Mouse (Mus musculus): Measurements from ENCODE around the gene St6galnac5. TPM values are rescaled to one million over a fixed set of nuclear protein-coding genes. Genes with fewer than 3 reads are reported as not detected.

St6galnac5 gene
- polyA plus RNA-seq, 1 experiment from 2014 or later, result 1.1 TPM

GRCm38 (mm10) chr3:152928287-152928975 lies 53.6 kb downstream of the St6galnac5 start:
- Histone ChIP-seq H3K27ac (ENCODE audit: low read depth, low read length) (no peak overlapping the region), H3K36me3 (ENCODE audit: control insufficient read depth, insufficient read depth, low read length) (no peaks in the 10 kb centered on the region), H3K4me3 (ENCODE audit: low read length) (no peak overlapping the region), H3K27me3 (ENCODE audit: control insufficient read depth, insufficient read depth, low read length) (no peaks in the 10 kb centered on the region), H3K9ac (ENCODE audit: low read depth, low read length) (no peak overlapping the region), H3K4me1 (ENCODE audit: control insufficient read depth, insufficient read depth, low read length) (0 out of 2 replicates have a peak, but pooled peaks cover 3% of the 10 kb centered on the region), H3K9me3 (ENCODE audit: control insufficient read depth, low read length) (no peaks in the 10 kb centered on the region), H3K4me2 (replicated peaks; ENCODE audit: low read depth, low read length) (no peak overlapping the region)
- ATAC-seq (ENCODE audit: low FRiP score, low TSS enrichment), result no peak
- 64% methylated on average over 13 of the region's 13 CpGs for WGBS

GRCm38 (mm10) chr3:152926166-152926565 lies 55.9 kb downstream of the St6galnac5 start:
- no peak overlapping the region for H3K4me2 ChIP-seq (replicated peaks; ENCODE audit: low read depth, low read length)
- no peak for ATAC-seq (ENCODE audit: low FRiP score, low TSS enrichment)
- no peak overlapping the region for H3K27ac ChIP-seq (ENCODE audit: low read depth, low read length)
- H3K4me1 ChIP-seq (ENCODE audit: control insufficient read depth, insufficient read depth, low read length), result 0 out of 2 replicates have a peak, but pooled peaks cover 3% of the 10 kb centered on the region
- H3K27me3 ChIP-seq (ENCODE audit: control insufficient read depth, insufficient read depth, low read length), result no peaks in the 10 kb centered on the region
- H3K9ac ChIP-seq (ENCODE audit: low read depth, low read length), result no peak overlapping the region
- no peaks in the 10 kb centered on the region for H3K36me3 ChIP-seq (ENCODE audit: control insufficient read depth, insufficient read depth, low read length)
- 53% methylated on average over 4 of the region's 4 CpGs for WGBS
- no peak overlapping the region for H3K4me3 ChIP-seq (ENCODE audit: low read length)
- no peaks in the 10 kb centered on the region for H3K9me3 ChIP-seq (ENCODE audit: control insufficient read depth, low read length)

GRCm38 (mm10) chr3:152925364-152925763 lies 56.7 kb downstream of the St6galnac5 start:
- Histone ChIP-seq H3K4me1 (ENCODE audit: control insufficient read depth, insufficient read depth, low read length) (0 out of 2 replicates have a peak, but pooled peaks cover 3% of the 10 kb centered on the region), H3K4me2 (replicated peaks; ENCODE audit: low read depth, low read length) (no peak overlapping the region), H3K27ac (ENCODE audit: low read depth, low read length) (no peak overlapping the region), H3K36me3 (ENCODE audit: control insufficient read depth, insufficient read depth, low read length) (no peaks in the 10 kb centered on the region), H3K27me3 (ENCODE audit: control insufficient read depth, insufficient read depth, low read length) (no peaks in the 10 kb centered on the region), H3K9ac (ENCODE audit: low read depth, low read length) (no peak overlapping the region), H3K9me3 (ENCODE audit: control insufficient read depth, low read length) (no peaks in the 10 kb centered on the region), H3K4me3 (ENCODE audit: low read length) (no peak overlapping the region)
- ATAC-seq (ENCODE audit: low FRiP score, low TSS enrichment), result no peak
- WGBS, result 89% methylated on average over 8 of the region's 8 CpGs

- WGBS, result 58% methylated on average over 15 of the region's 15 CpGs
- ATAC-seq (ENCODE audit: low FRiP score, low TSS enrichment), result 0 out of 2 replicates have a peak, but pooled peaks have one; percentile 18
- 0 out of 2 replicates have a peak, but pooled peaks cover 2% of the 10 kb centered on the region for H3K4me1 ChIP-seq (ENCODE audit: control insufficient read depth, insufficient read depth, low read length)
Measured at GRCm38 (mm10) chr3:152923530-152923929, 58.5 kb downstream of the St6galnac5 start.

DNA sequence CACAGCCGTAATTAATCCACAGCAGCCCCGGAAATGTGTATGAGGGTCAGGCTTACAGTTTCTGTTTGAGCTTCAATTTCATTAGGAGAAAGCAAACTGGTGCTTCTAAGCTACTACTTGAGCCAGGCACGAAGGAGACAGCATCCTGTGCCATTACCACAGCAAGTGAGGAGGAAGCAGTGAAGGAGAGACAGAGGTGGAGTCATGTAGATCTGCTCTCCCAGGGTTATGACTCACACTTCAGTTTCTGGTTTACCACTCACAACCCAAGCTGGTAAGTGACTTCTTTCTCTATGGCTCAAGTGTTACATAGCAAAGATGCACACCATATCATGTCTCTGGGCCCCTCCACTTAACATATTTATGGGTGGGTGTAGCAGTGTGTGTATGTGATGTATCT lies 61.7 kb downstream of the St6galnac5 start:
- 42% methylated on average over 3 of the region's 3 CpGs for WGBS
- no peak overlapping the region for H3K9ac ChIP-seq (ENCODE audit: low read depth, low read length)

More at GRCm38 (mm10) chr3:152923530-152923929, 58.5 kb downstream of the St6galnac5 start:
- Histone ChIP-seq H3K4me3 (ENCODE audit: low read length) (no peak overlapping the region), H3K9me3 (ENCODE audit: control insufficient read depth, low read length) (no peaks in the 10 kb centered on the region), H3K27ac (ENCODE audit: low read depth, low read length) (no peak overlapping the region), H3K27me3 (ENCODE audit: control insufficient read depth, insufficient read depth, low read length) (no peaks in the 10 kb centered on the region), H3K4me2 (replicated peaks; ENCODE audit: low read depth, low read length) (no peak overlapping the region), H3K9ac (ENCODE audit: low read depth, low read length) (no peak overlapping the region), H3K36me3 (ENCODE audit: control insufficient read depth, insufficient read depth, low read length) (no peaks in the 10 kb centered on the region)

DNA sequence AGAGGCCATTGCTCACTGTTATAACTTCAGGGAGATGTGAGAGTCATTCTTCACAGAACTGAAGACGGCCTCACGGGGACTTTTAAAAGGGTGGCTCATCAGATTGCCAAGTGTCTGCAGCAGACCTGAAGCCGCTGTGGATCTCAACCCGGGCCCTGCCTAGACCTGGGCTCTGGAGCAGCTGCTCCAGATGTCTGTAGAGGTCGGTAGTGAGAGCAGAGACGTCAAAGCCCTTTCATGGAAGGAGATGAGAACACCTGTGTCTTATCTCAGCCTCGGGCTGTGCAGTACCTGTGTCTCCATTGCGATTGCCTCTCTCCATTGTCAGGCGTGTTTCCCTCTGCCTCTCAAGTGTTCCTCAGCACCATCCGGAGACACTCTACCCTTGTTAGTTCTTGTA lies 62.9 kb downstream of the St6galnac5 start:
- H3K4me3 ChIP-seq (ENCODE audit: low read length), result no peak overlapping the region
- no peak for ATAC-seq (ENCODE audit: low FRiP score, low TSS enrichment)
- H3K27me3 ChIP-seq (ENCODE audit: control insufficient read depth, insufficient read depth, low read length), result no peaks in the 10 kb centered on the region
- no peaks in the 10 kb centered on the region for H3K36me3 ChIP-seq (ENCODE audit: control insufficient read depth, insufficient read depth, low read length)
- H3K27ac ChIP-seq (ENCODE audit: low read depth, low read length), result no peak overlapping the region
- no peak overlapping the region for H3K4me2 ChIP-seq (replicated peaks; ENCODE audit: low read depth, low read length)
- H3K9ac ChIP-seq (ENCODE audit: low read depth, low read length), result no peak overlapping the region
- H3K4me1 ChIP-seq (ENCODE audit: control insufficient read depth, insufficient read depth, low read length), result no peaks in the 10 kb centered on the region
- 65% methylated on average over 10 of the region's 10 CpGs for WGBS
- no peaks in the 10 kb centered on the region for H3K9me3 ChIP-seq (ENCODE audit: control insufficient read depth, low read length)

More for the DNA sequence above, 61.7 kb downstream of the St6galnac5 start:
- Histone ChIP-seq H3K4me2 (replicated peaks; ENCODE audit: low read depth, low read length) (no peak overlapping the region), H3K36me3 (ENCODE audit: control insufficient read depth, insufficient read depth, low read length) (no peaks in the 10 kb centered on the region), H3K4me1 (ENCODE audit: control insufficient read depth, insufficient read depth, low read length) (no peaks in the 10 kb centered on the region), H3K4me3 (ENCODE audit: low read length) (no peak overlapping the region), H3K27ac (ENCODE audit: low read depth, low read length) (no peak overlapping the region), H3K27me3 (ENCODE audit: control insufficient read depth, insufficient read depth, low read length) (no peaks in the 10 kb centered on the region), H3K9me3 (ENCODE audit: control insufficient read depth, low read length) (no peaks in the 10 kb centered on the region)
- no peak for ATAC-seq (ENCODE audit: low FRiP score, low TSS enrichment)

GRCm38 (mm10) chr3:152917579-152917978 lies 64.5 kb downstream of the St6galnac5 start:
- 76% methylated on average over 8 of the region's 8 CpGs for WGBS
- Histone ChIP-seq H3K9ac (ENCODE audit: low read depth, low read length) (no peak overlapping the region), H3K4me1 (ENCODE audit: control insufficient read depth, insufficient read depth, low read length) (no peaks in the 10 kb centered on the region), H3K4me2 (replicated peaks; ENCODE audit: low read depth, low read length) (no peak overlapping the region), H3K36me3 (ENCODE audit: control insufficient read depth, insufficient read depth, low read length) (no peaks in the 10 kb centered on the region), H3K4me3 (ENCODE audit: low read length) (no peak overlapping the region), H3K9me3 (ENCODE audit: control insufficient read depth, low read length) (no peaks in the 10 kb centered on the region), H3K27me3 (ENCODE audit: control insufficient read depth, insufficient read depth, low read length) (no peaks in the 10 kb centered on the region), H3K27ac (ENCODE audit: low read depth, low read length) (no peak overlapping the region)
- no peak for ATAC-seq (ENCODE audit: low FRiP score, low TSS enrichment)

DNA sequence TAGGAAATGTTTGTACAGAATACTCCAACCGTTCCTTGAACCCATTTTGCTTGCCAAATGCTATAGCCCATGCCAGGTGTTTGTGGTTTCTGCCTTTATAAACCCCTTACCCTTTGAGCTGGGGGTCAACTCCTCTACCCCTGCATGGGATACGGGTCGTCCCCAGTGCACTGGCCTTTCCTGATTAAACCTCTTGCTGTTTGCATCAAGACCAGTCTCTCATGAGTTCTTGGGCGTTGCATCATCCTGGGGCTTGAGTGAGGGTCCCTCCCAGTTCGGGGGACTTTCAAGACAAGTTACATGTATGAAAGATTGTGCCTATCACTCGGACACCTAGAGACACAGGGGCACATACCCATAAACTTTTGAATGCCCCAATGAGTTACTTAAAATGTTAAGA lies 67.7 kb downstream of the St6galnac5 start:
- Histone ChIP-seq H3K9ac (ENCODE audit: low read depth, low read length) (no peak overlapping the region), H3K4me2 (replicated peaks; ENCODE audit: low read depth, low read length) (no peak overlapping the region), H3K4me1 (ENCODE audit: control insufficient read depth, insufficient read depth, low read length) (no peaks in the 10 kb centered on the region), H3K4me3 (ENCODE audit: low read length) (no peak overlapping the region), H3K27ac (ENCODE audit: low read depth, low read length) (no peak overlapping the region), H3K27me3 (ENCODE audit: control insufficient read depth, insufficient read depth, low read length) (no peaks in the 10 kb centered on the region), H3K36me3 (ENCODE audit: control insufficient read depth, insufficient read depth, low read length) (no peaks in the 10 kb centered on the region), H3K9me3 (ENCODE audit: control insufficient read depth, low read length) (no peaks in the 10 kb centered on the region)
- no peak for ATAC-seq (ENCODE audit: low FRiP score, low TSS enrichment)
- 81% methylated on average over 6 of the region's 6 CpGs for WGBS

GRCm38 (mm10) chr3:152913625-152914024 lies 68.4 kb downstream of the St6galnac5 start:
- no peaks in the 10 kb centered on the region for H3K9me3 ChIP-seq (ENCODE audit: control insufficient read depth, low read length)
- 92% methylated on average over 3 of the region's 3 CpGs for whole genome bisulfite sequencing
- H3K27me3 ChIP-seq (ENCODE audit: control insufficient read depth, insufficient read depth, low read length), result no peaks in the 10 kb centered on the region
- no peak overlapping the region for H3K9ac ChIP-seq (ENCODE audit: low read depth, low read length)
- H3K27ac ChIP-seq (ENCODE audit: low read depth, low read length), result no peak overlapping the region
- ATAC-seq (ENCODE audit: low FRiP score, low TSS enrichment), result no peak
- no peak overlapping the region for H3K4me2 ChIP-seq (replicated peaks; ENCODE audit: low read depth, low read length)
- H3K36me3 ChIP-seq (ENCODE audit: control insufficient read depth, insufficient read depth, low read length), result no peaks in the 10 kb centered on the region
- no peaks in the 10 kb centered on the region for H3K4me1 ChIP-seq (ENCODE audit: control insufficient read depth, insufficient read depth, low read length)
- H3K4me3 ChIP-seq (ENCODE audit: low read length), result no peak overlapping the region
